Mouse (Mus musculus): Measurements from ENCODE around the gene Usf3.

DNA sequence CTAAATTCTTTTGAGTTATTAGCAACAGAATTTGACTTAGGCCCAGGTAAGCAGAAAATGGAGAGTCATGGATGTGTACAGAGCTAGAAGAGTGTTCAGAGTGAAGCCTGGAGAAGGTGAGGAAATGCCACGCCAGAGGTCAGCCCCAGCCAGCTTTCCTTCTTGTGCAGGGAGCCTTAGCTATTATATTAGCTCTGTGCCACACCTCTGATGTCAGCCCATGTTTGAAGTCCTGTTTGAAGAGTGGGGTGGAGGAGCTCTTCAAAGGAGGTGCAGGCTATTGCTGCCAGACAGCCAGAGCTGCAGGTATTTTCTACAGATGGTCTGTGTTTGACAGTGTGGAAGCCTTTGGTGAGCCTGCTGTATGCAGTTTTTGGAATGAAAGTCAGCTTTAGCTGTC is 5.5 kb downstream of the Usf3 start:
- TF ChIP-seq POLR2A (IDR thresholded peaks at IDR 0.05; ENCODE audit: insufficient read depth, low read depth, low read length), result no peak
- no peak for TF ChIP-seq CTCF (IDR thresholded peaks at IDR 0.05)

All from heart, adult 2 months (tissue).